Mouse (Mus musculus): ENCODE results near the gene Sart3. TPM values are rescaled to one million over a fixed set of nuclear protein-coding genes. Genes with fewer than 3 reads are reported as not detected.

The Sart3 gene
- total and polyA plus RNA-seq, 2 experiments from 2014 or later = 28.5 to 54.0 TPM

GRCm38 (mm10) chr5:113776128-113776895, 4.0 kb upstream of the Sart3 start:
- no peaks in the 10 kb centered on the region for H3K27me3 ChIP-seq (ENCODE audit: insufficient read depth, low read length)
- no peaks in the 10 kb centered on the region for H3K9me3 ChIP-seq (ENCODE audit: low read length)
- ATAC-seq (no peak), DNase-seq (no peak)
- no peak overlapping the region for H3K4me3 ChIP-seq (ENCODE audit: low read depth, low read length)
- H3K27ac ChIP-seq (ENCODE audit: low read depth, low read length) = no peak overlapping the region
- WGBS = 92% methylated on average over 15 of the region's 15 CpGs
- H3K9ac ChIP-seq = no peak overlapping the region
- no peaks in the 10 kb centered on the region for H3K4me1 ChIP-seq (ENCODE audit: insufficient read depth)
- no peak overlapping the region for H3K4me2 ChIP-seq (ENCODE audit: low read depth)
- peaks cover 28% of the 10 kb centered on the region for H3K36me3 ChIP-seq (ENCODE audit: insufficient read depth)
- TF ChIP-seq CTCF (IDR thresholded peaks at IDR 0.05; ENCODE audit: low read depth) = no peak

GRCm38 (mm10) chr5:113775585-113775984, 3.3 kb upstream of the Sart3 start:
- no peak for TF ChIP-seq CTCF (IDR thresholded peaks at IDR 0.05; ENCODE audit: low read depth)
- 93% methylated on average over 10 of the region's 10 CpGs for WGBS

GRCm38 (mm10) chr5:113773664-113774063, 1.4 kb upstream of the Sart3 start:
- H3K4me3 ChIP-seq (ENCODE audit: low read depth, low read length) = peak overlapping the region; percentile 97
- H3K4me1 ChIP-seq (ENCODE audit: insufficient read depth) = peaks cover 7% of the 10 kb centered on the region
- peak overlapping the region; percentile 95 for H3K4me2 ChIP-seq (ENCODE audit: low read depth)
- DNase-seq (peak; percentile 82), ATAC-seq (no peak)
- TF ChIP-seq CTCF (IDR thresholded peaks at IDR 0.05; ENCODE audit: low read depth) = peak; percentile 94
- under 1% methylated on average over 7 of the region's 7 CpGs for WGBS
- no peaks in the 10 kb centered on the region for H3K27me3 ChIP-seq (ENCODE audit: insufficient read depth, low read length)
- peaks cover 28% of the 10 kb centered on the region for H3K36me3 ChIP-seq (ENCODE audit: insufficient read depth)
- peak overlapping the region; percentile 92; the same call in 1 of the 2 replicates for H3K9ac ChIP-seq
- H3K27ac ChIP-seq (ENCODE audit: low read depth, low read length) = no peak overlapping the region
- no peaks in the 10 kb centered on the region for H3K9me3 ChIP-seq (ENCODE audit: low read length)

More at GRCm38 (mm10) chr5:113775585-113775984, 3.3 kb upstream of the Sart3 start:
- no peak for ATAC-seq
- no peaks in the 10 kb centered on the region for H3K9me3 ChIP-seq (ENCODE audit: low read length)
- H3K27ac ChIP-seq (ENCODE audit: low read depth, low read length) = no peak overlapping the region
- no peak overlapping the region for H3K4me2 ChIP-seq (ENCODE audit: low read depth)
- H3K4me1 ChIP-seq (ENCODE audit: insufficient read depth) = peaks cover 2% of the 10 kb centered on the region
- H3K4me3 ChIP-seq (ENCODE audit: low read depth, low read length) = no peak overlapping the region
- no peaks in the 10 kb centered on the region for H3K27me3 ChIP-seq (ENCODE audit: insufficient read depth, low read length)
- no peak overlapping the region for H3K9ac ChIP-seq
- peaks cover 28% of the 10 kb centered on the region for H3K36me3 ChIP-seq (ENCODE audit: insufficient read depth)
- DNase-seq = no peak

- DNase-seq (no peak), ATAC-seq (peak; percentile 7; the same call in 1 of the 2 replicates)
- 8% methylated on average over 22 of the region's 38 CpGs for WGBS
- Histone ChIP-seq H3K9ac (peak overlapping the region; percentile 92), H3K4me2 (ENCODE audit: low read depth) (peak overlapping the region; percentile 95), H3K4me3 (ENCODE audit: low read depth, low read length) (peak overlapping the region; percentile 97), H3K27me3 (ENCODE audit: insufficient read depth, low read length) (no peaks in the 10 kb centered on the region), H3K4me1 (ENCODE audit: insufficient read depth) (peaks cover 7% of the 10 kb centered on the region), H3K9me3 (ENCODE audit: low read length) (no peaks in the 10 kb centered on the region), H3K27ac (ENCODE audit: low read depth, low read length) (peak overlapping the region; percentile 97), H3K36me3 (ENCODE audit: insufficient read depth) (peaks cover 28% of the 10 kb centered on the region)
- no peak for TF ChIP-seq CTCF (IDR thresholded peaks at IDR 0.05; ENCODE audit: low read depth)
Measured at GRCm38 (mm10) chr5:113772905-113773519, 702 bp upstream of the Sart3 start.

- DNase-seq (peak; percentile 95), ATAC-seq (peak; percentile 83)
- H3K9ac ChIP-seq = peak overlapping the region; percentile 92
- peak overlapping the region; percentile 95 for H3K4me2 ChIP-seq (ENCODE audit: low read depth)
- TF ChIP-seq CTCF (IDR thresholded peaks at IDR 0.05; ENCODE audit: low read depth) = no peak
- H3K27me3 ChIP-seq (ENCODE audit: insufficient read depth, low read length) = no peaks in the 10 kb centered on the region
- H3K36me3 ChIP-seq (ENCODE audit: insufficient read depth) = peaks cover 26% of the 10 kb centered on the region
- peak overlapping the region; percentile 97 for H3K4me3 ChIP-seq (ENCODE audit: low read depth, low read length)
- peaks cover 7% of the 10 kb centered on the region for H3K4me1 ChIP-seq (ENCODE audit: insufficient read depth)
- 2% methylated on average over 97 of the region's 97 CpGs for WGBS
- peak overlapping the region; percentile 97 for H3K27ac ChIP-seq (ENCODE audit: low read depth, low read length)
- H3K9me3 ChIP-seq (ENCODE audit: low read length) = no peaks in the 10 kb centered on the region
Measured at GRCm38 (mm10) chr5:113771213-113772162, 822 bp downstream of the Sart3 start.

- Histone ChIP-seq H3K4me2 (ENCODE audit: low read depth) (no peak overlapping the region), H3K9me3 (ENCODE audit: low read length) (no peaks in the 10 kb centered on the region), H3K4me3 (ENCODE audit: low read depth, low read length) (no peak overlapping the region), H3K36me3 (ENCODE audit: insufficient read depth) (peaks cover 13% of the 10 kb centered on the region), H3K4me1 (ENCODE audit: insufficient read depth) (peaks cover 7% of the 10 kb centered on the region), H3K27me3 (ENCODE audit: insufficient read depth, low read length) (no peaks in the 10 kb centered on the region), H3K9ac (no peak overlapping the region), H3K27ac (ENCODE audit: low read depth, low read length) (no peak overlapping the region)
- WGBS = 92% methylated on average over 8 of the region's 8 CpGs
- ATAC-seq = no peak
- no peak for TF ChIP-seq CTCF (IDR thresholded peaks at IDR 0.05; ENCODE audit: low read depth)
- no peak for DNase-seq
Measured at GRCm38 (mm10) chr5:113768806-113769205, 3.5 kb downstream of the Sart3 start.

Measured in forebrain, postnatal 0 days (tissue).